Mouse (Mus musculus): ENCODE data around the gene Drap1.

The Drap1 gene

DNA sequence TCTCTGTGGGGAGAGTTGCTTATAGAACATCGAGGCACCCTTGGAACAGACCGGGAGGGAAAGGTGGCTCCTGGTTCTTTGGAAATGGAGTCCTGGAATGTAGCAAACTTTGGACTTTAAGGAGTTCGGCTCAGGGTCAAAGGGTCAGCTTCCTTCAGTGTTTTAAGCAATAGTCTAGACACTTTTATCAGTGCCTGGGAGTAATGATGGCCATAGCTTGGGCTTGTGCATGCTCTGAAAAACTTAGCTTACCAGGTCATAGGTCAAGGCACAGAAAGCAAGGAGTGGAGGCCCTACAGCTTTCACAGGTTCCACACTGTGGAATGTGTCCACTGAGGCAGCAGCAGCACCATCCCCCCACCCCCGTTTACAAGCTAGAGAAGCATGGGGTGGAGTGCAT is 50.0 kb downstream of the Drap1 start:
- no peak for DNase-seq

DNA sequence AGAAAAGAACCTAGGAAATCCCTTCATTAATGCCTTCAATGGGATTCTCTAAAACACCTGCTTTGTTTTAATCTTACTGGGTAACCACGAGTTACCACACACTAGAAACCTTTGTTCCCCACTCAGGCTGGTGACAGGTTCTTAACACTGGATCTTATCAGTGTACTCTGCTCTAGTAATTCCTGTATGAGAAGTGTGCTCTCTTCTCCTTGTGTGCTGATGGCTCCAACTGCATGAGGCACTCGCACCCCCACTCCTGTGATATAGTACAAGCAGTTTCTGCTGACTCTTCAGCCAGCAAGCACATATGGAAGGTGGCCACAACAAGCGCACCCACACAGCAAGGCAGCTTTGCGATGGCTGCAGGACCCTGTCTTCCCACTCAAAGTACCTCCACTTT is 50.6 kb downstream of the Drap1 start:
- DNase-seq, result no peak
